Mouse (Mus musculus): ENCODE data around the gene Ctnna3.

GRCm38 (mm10) chr10:63488346-63488745 lies 58.4 kb downstream of the Ctnna3 start:
- TF ChIP-seq POLR2A (IDR thresholded peaks at IDR 0.05; ENCODE audit: insufficient read length, low read depth) (no peak), E2F4 (IDR thresholded peaks at IDR 0.05; ENCODE audit: insufficient read depth) (no peak), TCF12 (IDR thresholded peaks at IDR 0.05; ENCODE audit: insufficient read depth, poor library complexity, severe bottlenecking) (no peak), MYOG (IDR thresholded peaks at IDR 0.05; ENCODE audit: control insufficient read depth in 1 of 3, insufficient read depth in 1 of 3, insufficient read length in 2 of 3, low read depth in 2 of 3) (no peak)

All from myocyte (in vitro differentiated cells).